Comparison of ENCODE assay signal across 7 mouse cellular contexts in the genomic region with DNA sequence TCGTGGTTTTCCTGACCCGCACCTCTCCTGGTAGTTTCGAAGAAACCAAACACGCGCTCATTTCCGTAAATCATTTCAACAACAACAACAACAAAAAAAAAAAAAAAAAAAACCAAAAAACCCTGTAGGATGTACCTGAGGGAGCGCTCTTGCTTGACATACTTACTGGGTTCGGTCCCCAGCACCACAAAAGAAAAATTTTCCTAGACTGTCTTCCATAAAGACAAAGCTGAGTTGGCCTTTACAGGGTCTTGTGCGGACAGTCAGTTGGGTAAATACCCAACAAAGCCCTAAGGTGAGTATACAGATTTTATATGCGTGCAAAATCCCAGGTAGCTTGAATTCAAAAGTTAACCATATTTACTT. TPM values are rescaled to one million over a fixed set of nuclear protein-coding genes. Genes with fewer than 3 reads are reported as not detected.
DNase-seq lines count a peak whose midpoint lies in the region; ATAC-seq and TF ChIP-seq lines count a peak whose summit lies in the region.

No protein-coding gene starts in this region.

- no peaks in the 10 kb centered on the region for H3K9me3 ChIP-seq in embryonic facial prominence, embryonic 14.5 days (ENCODE audit: control insufficient read depth, low read length)
- no peaks in the 10 kb centered on the region for H3K9me3 ChIP-seq in intestine, embryonic 15.5 days
- no peaks in the 10 kb centered on the region for H3K9me3 ChIP-seq in neural tube, embryonic 13.5 days

- no peak for TF ChIP-seq CTCF in left cerebral cortex, adult 2 months (IDR thresholded peaks at IDR 0.05)

- DNase-seq in left cerebral cortex, adult 2 months (ENCODE audit: extremely low spot score in 1 of 2, low spot score in 2 of 2) = no peak
- DNase-seq in left cerebral cortex, adult 9 months (ENCODE audit: low spot score in 2 of 2) = no peak
- DNase-seq in embryonic facial prominence, embryonic 14.5 days (ENCODE audit: low spot score) = no peak
- DNase-seq in yolk sac, embryonic 10.5 days (ENCODE audit: low spot score) = no peak
- DNase-seq in cerebellum, postnatal 25 days = no peak

- WGBS in embryonic facial prominence, embryonic 14.5 days = 12% methylated on average over 10 of the region's 10 CpGs
- 14% methylated on average over 10 of the region's 10 CpGs for WGBS in intestine, embryonic 15.5 days
- 17% methylated on average over 10 of the region's 10 CpGs for WGBS in neural tube, embryonic 13.5 days

- intact Hi-C loops in left cerebral cortex, adult 2 months (cut with DNase I) = loop anchor here (2.0 kb wide), 1 partner anchor 32 kb away; no protein-coding TSS in a partner anchor

- peak overlapping the region; percentile 51 for H3K4me3 ChIP-seq in left cerebral cortex, adult 2 months
- H3K4me3 ChIP-seq in embryonic facial prominence, embryonic 14.5 days (ENCODE audit: low read depth, low read length) = peak overlapping the region; percentile 46
- peak overlapping the region; percentile 51 for H3K4me3 ChIP-seq in intestine, embryonic 15.5 days (replicated peaks)
- H3K4me3 ChIP-seq in neural tube, embryonic 13.5 days = peak overlapping the region; percentile 57

- peak overlapping the region; percentile 86 for H3K4me2 ChIP-seq in embryonic facial prominence, embryonic 14.5 days (ENCODE audit: low read depth, low read length)
- peak overlapping the region; percentile 86 for H3K4me2 ChIP-seq in intestine, embryonic 15.5 days (replicated peaks)
- peak overlapping the region; percentile 80 for H3K4me2 ChIP-seq in neural tube, embryonic 13.5 days

- H3K27me3 ChIP-seq in embryonic facial prominence, embryonic 14.5 days (replicated peaks; ENCODE audit: control insufficient read depth, insufficient read depth, low read length) = no peaks in the 10 kb centered on the region
- no peaks in the 10 kb centered on the region for H3K27me3 ChIP-seq in intestine, embryonic 15.5 days (replicated peaks)
- no peaks in the 10 kb centered on the region for H3K27me3 ChIP-seq in neural tube, embryonic 13.5 days

- ATAC-seq in embryonic facial prominence, embryonic 14.5 days (ENCODE audit: low read depth) = no peak
- ATAC-seq in intestine, embryonic 15.5 days = peak; percentile 48; the same call in 1 of the 2 replicates
- ATAC-seq in neural tube, embryonic 13.5 days (ENCODE audit: low read depth) = peak; percentile 29

- H3K27ac ChIP-seq in left cerebral cortex, adult 2 months = peak overlapping the region; percentile 79; the same call in 1 of the 2 replicates
- H3K27ac ChIP-seq in embryonic facial prominence, embryonic 14.5 days (replicated peaks; ENCODE audit: low read depth, low read length) = peak overlapping the region; percentile 58
- peak overlapping the region; percentile 77 for H3K27ac ChIP-seq in intestine, embryonic 15.5 days
- H3K27ac ChIP-seq in neural tube, embryonic 13.5 days (replicated peaks) = peak overlapping the region; percentile 83

- H3K4me1 ChIP-seq in embryonic facial prominence, embryonic 14.5 days (ENCODE audit: control insufficient read depth, insufficient read depth, low read length) = no peaks in the 10 kb centered on the region
- H3K4me1 ChIP-seq in intestine, embryonic 15.5 days (replicated peaks) = 0 out of 2 replicates have a peak, but pooled peaks cover 2% of the 10 kb centered on the region
- H3K4me1 ChIP-seq in neural tube, embryonic 13.5 days (replicated peaks) = peaks cover 18% of the 10 kb centered on the region

- peaks cover 30% of the 10 kb centered on the region for H3K36me3 ChIP-seq in embryonic facial prominence, embryonic 14.5 days (ENCODE audit: control insufficient read depth, insufficient read depth, low read length)
- peaks cover 10% of the 10 kb centered on the region for H3K36me3 ChIP-seq in intestine, embryonic 15.5 days
- peaks cover 31% of the 10 kb centered on the region for H3K36me3 ChIP-seq in neural tube, embryonic 13.5 days

- peak overlapping the region; percentile 65 for H3K9ac ChIP-seq in embryonic facial prominence, embryonic 14.5 days (ENCODE audit: low read depth, low read length)
- H3K9ac ChIP-seq in intestine, embryonic 15.5 days = peak overlapping the region; percentile 51
- peak overlapping the region; percentile 85 for H3K9ac ChIP-seq in neural tube, embryonic 13.5 days

RNA-seq across cellular contexts. Expression of a gene that starts 0.3 kb away (rescaled TPM):
- 1 to 10 TPM; 1.3 to 1.7 TPM for total RNA-seq in left cerebral cortex, adult 2 months (2021)
- polyA plus RNA-seq in embryonic facial prominence, embryonic 14.5 days (2014; fragmentation: Nextera tagmentation; extraction: Ambion mirVana) = 2.3 and 2.5 TPM in 2 replicates
- polyA plus RNA-seq in intestine, embryonic 15.5 days (2015; fragmentation: Nextera tagmentation; extraction: Ambion mirVana) = 2.2 and 2.3 TPM in 2 replicates
- polyA plus RNA-seq in neural tube, embryonic 13.5 days (2015; fragmentation: Nextera tagmentation; extraction: Ambion mirVana) = 3.4 and 3.9 TPM in 2 replicates

RNA-seq across cellular contexts. Expression of a gene that starts 12.3 kb away (rescaled TPM):
- 10 to 100 TPM; 56.7 to 57.3 TPM for total RNA-seq in left cerebral cortex, adult 2 months (2021)
- 14.1 and 14.9 TPM in 2 replicates for polyA plus RNA-seq in embryonic facial prominence, embryonic 14.5 days (2014; fragmentation: Nextera tagmentation; extraction: Ambion mirVana)
- polyA plus RNA-seq in intestine, embryonic 15.5 days (2015; fragmentation: Nextera tagmentation; extraction: Ambion mirVana) = 26.5 and 27.2 TPM in 2 replicates
- polyA plus RNA-seq in neural tube, embryonic 13.5 days (2015; fragmentation: Nextera tagmentation; extraction: Ambion mirVana) = 23.5 and 27.9 TPM in 2 replicates

RNA-seq across cellular contexts. Expression of a gene that starts 27.1 kb away (rescaled TPM):
- under 1 TPM; 0.40 to 0.77 TPM for total RNA-seq in left cerebral cortex, adult 2 months (2021)
- polyA plus RNA-seq in embryonic facial prominence, embryonic 14.5 days (2014; fragmentation: Nextera tagmentation; extraction: Ambion mirVana) = 2.7 and 2.9 TPM in 2 replicates
- polyA plus RNA-seq in intestine, embryonic 15.5 days (2015; fragmentation: Nextera tagmentation; extraction: Ambion mirVana) = 2.2 and 2.9 TPM in 2 replicates
- 3.2 and 3.9 TPM in 2 replicates for polyA plus RNA-seq in neural tube, embryonic 13.5 days (2015; fragmentation: Nextera tagmentation; extraction: Ambion mirVana)

RNA-seq across cellular contexts. Expression of a gene that starts 37.5 kb away (rescaled TPM):
- 1 to 10 TPM; 4.4 to 6.8 TPM for total RNA-seq in left cerebral cortex, adult 2 months (2021)
- polyA plus RNA-seq in embryonic facial prominence, embryonic 14.5 days (2014; fragmentation: Nextera tagmentation; extraction: Ambion mirVana) = 3.3 and 3.4 TPM in 2 replicates
- 2.6 and 2.8 TPM in 2 replicates for polyA plus RNA-seq in intestine, embryonic 15.5 days (2015; fragmentation: Nextera tagmentation; extraction: Ambion mirVana)
- polyA plus RNA-seq in neural tube, embryonic 13.5 days (2015; fragmentation: Nextera tagmentation; extraction: Ambion mirVana) = 8.9 and 9.0 TPM in 2 replicates

RNA-seq across cellular contexts. Expression of a gene that starts 38.1 kb away (rescaled TPM):
- not detected for total RNA-seq in left cerebral cortex, adult 2 months (2021)
- not detected in 2 replicates for polyA plus RNA-seq in embryonic facial prominence, embryonic 14.5 days (2014; fragmentation: Nextera tagmentation; extraction: Ambion mirVana)
- not detected in 2 replicates for polyA plus RNA-seq in intestine, embryonic 15.5 days (2015; fragmentation: Nextera tagmentation; extraction: Ambion mirVana)
- not detected in 2 replicates for polyA plus RNA-seq in neural tube, embryonic 13.5 days (2015; fragmentation: Nextera tagmentation; extraction: Ambion mirVana)
